Mouse (Mus musculus) heart, embryonic 11.5 days (tissue): ENCODE results near the gene Uap1. TPM values are rescaled to one million over a fixed set of nuclear protein-coding genes. Genes with fewer than 3 reads are reported as not detected.

Experiments
- ATAC-seq: fragments of 200-750 bp; cut with Nextera tagmentation; replicated peaks from 2 replicates; pipeline ENCODE4 v1.8.0; 2017; ENCODE audit warnings: moderate library complexity; ENCODE audit not compliant: insufficient number of reproducible peaks, low FRiP score, low TSS enrichment
- H3K27ac ChIP-seq: fragments of 300-500 bp; sonication (generic); 2 replicates; pipeline ENCODE4 v1.5.1; 2014; ENCODE audit warnings: mild to moderate bottlenecking, low read depth, low read length
- H3K27me3 ChIP-seq: fragments of 300-500 bp; sonication (generic); 2 replicates; pipeline ENCODE4 v1.6.1; 2014; ENCODE audit warnings: mild to moderate bottlenecking, low read length, mixed read lengths; ENCODE audit not compliant: control insufficient read depth, insufficient read depth
- H3K36me3 ChIP-seq: fragments of 300-500 bp; sonication (generic); 2 replicates; pipeline ENCODE4 v1.6.1; 2014; ENCODE audit warnings: mild to moderate bottlenecking, low read length, moderate library complexity, mixed read lengths; ENCODE audit not compliant: control insufficient read depth, insufficient read depth
- H3K4me1 ChIP-seq: fragments of 300-500 bp; sonication (generic); 2 replicates; pipeline ENCODE4 v1.6.1; 2014; ENCODE audit warnings: low read length; ENCODE audit not compliant: control insufficient read depth, insufficient read depth
- H3K4me2 ChIP-seq: fragments of 300-500 bp; sonication (generic); 2 replicates; pipeline ENCODE4 v1.6.1; 2014; ENCODE audit warnings: mild to moderate bottlenecking, moderate library complexity
- H3K4me3 ChIP-seq: fragments of 300-500 bp; sonication (generic); 2 replicates; pipeline ENCODE4 v1.5.1; 2014; ENCODE audit warnings: low read depth, low read length
- H3K9ac ChIP-seq: fragments of 300-500 bp; sonication (generic); 2 replicates; pipeline ENCODE4 v1.6.1; 2014; ENCODE audit warnings: mild to moderate bottlenecking, low read depth, low read length, moderate library complexity
- H3K9me3 ChIP-seq: fragments of 300-500 bp; sonication (generic); replicated peaks from 2 replicates; pipeline ENCODE4 v1.6.1; 2016; ENCODE audit warnings: low read length; ENCODE audit not compliant: control insufficient read depth
- WGBS: fragments of 180-500 bp; shearing (Covaris S2); extraction: QIAGEN DNeasy Blood & Tissue Kit; methylation state at CpG from one replicate; pipeline ENCODE4 v1.1.7; 2014; ENCODE audit not compliant: insufficient replicate concordance; 5-methylcytosine and 5-hydroxymethylcytosine counted together
- polyA plus RNA-seq: library from polyadenylated mRNA; unstranded; fragments of >200 nt; fragmentation: Nextera tagmentation; extraction: Ambion mirVana; gene quantifications from 2 replicates; pipeline ENCODE4 v1.2.1, GENCODE M21; 2014

Gene Uap1
- polyA plus RNA-seq, 1 experiment from 2014 or later, result 58.6 TPM

GRCm38 (mm10) chr1:170147651-170148448 is 26.9 kb downstream of the Uap1 start:
- Histone ChIP-seq H3K9me3 (no peaks in the 10 kb centered on the region), H3K9ac (no peak overlapping the region), H3K27ac (no peak overlapping the region), H3K4me1 (peaks cover 6% of the 10 kb centered on the region; the same call in 1 of the 2 replicates), H3K4me3 (no peak overlapping the region), H3K27me3 (no peaks in the 10 kb centered on the region), H3K36me3 (peaks cover 11% of the 10 kb centered on the region), H3K4me2 (no peak overlapping the region)
- WGBS, result 79% methylated on average over 9 of the region's 9 CpGs
- no peak for ATAC-seq

- ATAC-seq, result no peak
- peaks cover 11% of the 10 kb centered on the region for H3K36me3 ChIP-seq
- H3K9ac ChIP-seq, result no peak overlapping the region
- H3K4me3 ChIP-seq, result no peak overlapping the region
- WGBS, result 89% methylated on average over 4 of the region's 4 CpGs
- H3K9me3 ChIP-seq, result no peaks in the 10 kb centered on the region
- H3K4me1 ChIP-seq, result peaks cover 6% of the 10 kb centered on the region; the same call in 1 of the 2 replicates
- H3K4me2 ChIP-seq, result no peak overlapping the region
- H3K27ac ChIP-seq, result no peak overlapping the region
- H3K27me3 ChIP-seq, result no peaks in the 10 kb centered on the region
These were observed 29.2 kb downstream of the Uap1 start for GRCm38 (mm10) chr1:170145606-170146005.

GRCm38 (mm10) chr1:170142256-170142871 is 32.4 kb downstream of the Uap1 start:
- no peaks in the 10 kb centered on the region for H3K4me1 ChIP-seq
- 95% methylated on average over 8 of the region's 8 CpGs for WGBS
- no peak overlapping the region for H3K4me2 ChIP-seq
- no peak overlapping the region for H3K9ac ChIP-seq
- no peak overlapping the region for H3K4me3 ChIP-seq
- H3K36me3 ChIP-seq, result 0 out of 2 replicates have a peak, but pooled peaks cover 3% of the 10 kb centered on the region
- no peaks in the 10 kb centered on the region for H3K27me3 ChIP-seq
- H3K9me3 ChIP-seq, result no peaks in the 10 kb centered on the region
- ATAC-seq, result no peak
- H3K27ac ChIP-seq, result no peak overlapping the region

GRCm38 (mm10) chr1:170141626-170142025 is 33.1 kb downstream of the Uap1 start:
- Histone ChIP-seq H3K27ac (no peak overlapping the region), H3K9me3 (no peaks in the 10 kb centered on the region), H3K27me3 (no peaks in the 10 kb centered on the region), H3K36me3 (0 out of 2 replicates have a peak, but pooled peaks cover 2% of the 10 kb centered on the region), H3K9ac (no peak overlapping the region), H3K4me3 (no peak overlapping the region), H3K4me2 (no peak overlapping the region), H3K4me1 (no peaks in the 10 kb centered on the region)
- 92% methylated on average over 5 of the region's 5 CpGs for WGBS
- ATAC-seq, result no peak

GRCm38 (mm10) chr1:170136351-170137009 is 38.3 kb downstream of the Uap1 start:
- no peaks in the 10 kb centered on the region for H3K4me1 ChIP-seq
- no peak overlapping the region for H3K4me2 ChIP-seq
- no peak overlapping the region for H3K9ac ChIP-seq
- no peaks in the 10 kb centered on the region for H3K9me3 ChIP-seq
- no peaks in the 10 kb centered on the region for H3K36me3 ChIP-seq
- WGBS, result 21% methylated on average over 7 of the region's 7 CpGs
- no peak overlapping the region for H3K27ac ChIP-seq
- H3K27me3 ChIP-seq, result no peaks in the 10 kb centered on the region
- peak; percentile 69; the same call in 1 of the 2 replicates for ATAC-seq
- H3K4me3 ChIP-seq, result no peak overlapping the region

- no peaks in the 10 kb centered on the region for H3K36me3 ChIP-seq
- H3K4me3 ChIP-seq, result no peak overlapping the region
- no peak overlapping the region for H3K4me2 ChIP-seq
- H3K27me3 ChIP-seq, result no peaks in the 10 kb centered on the region
- ATAC-seq, result no peak
- H3K4me1 ChIP-seq, result no peaks in the 10 kb centered on the region
- 80% methylated on average over 8 of the region's 8 CpGs for WGBS
- H3K9me3 ChIP-seq, result no peaks in the 10 kb centered on the region
- H3K27ac ChIP-seq, result no peak overlapping the region
- H3K9ac ChIP-seq, result no peak overlapping the region
These were observed 40.5 kb downstream of the Uap1 start for GRCm38 (mm10) chr1:170134264-170134663.

- Histone ChIP-seq H3K36me3 (no peaks in the 10 kb centered on the region), H3K27me3 (no peaks in the 10 kb centered on the region), H3K9ac (no peak overlapping the region), H3K27ac (no peak overlapping the region), H3K9me3 (no peaks in the 10 kb centered on the region), H3K4me1 (no peaks in the 10 kb centered on the region), H3K4me3 (no peak overlapping the region), H3K4me2 (no peak overlapping the region)
- ATAC-seq, result no peak
- WGBS, result 77% methylated on average over 3 of the region's 3 CpGs
These were observed 43.8 kb downstream of the Uap1 start for GRCm38 (mm10) chr1:170130962-170131361.

GRCm38 (mm10) chr1:170124644-170125043 is 50.1 kb downstream of the Uap1 start:
- 76% methylated on average over 2 of the region's 2 CpGs for WGBS
- no peak overlapping the region for H3K4me3 ChIP-seq
- H3K27ac ChIP-seq, result no peak overlapping the region
- H3K9ac ChIP-seq, result no peak overlapping the region
- H3K4me2 ChIP-seq, result no peak overlapping the region
- no peaks in the 10 kb centered on the region for H3K27me3 ChIP-seq
- H3K9me3 ChIP-seq, result no peaks in the 10 kb centered on the region
- ATAC-seq, result no peak
- H3K4me1 ChIP-seq, result no peaks in the 10 kb centered on the region
- no peaks in the 10 kb centered on the region for H3K36me3 ChIP-seq
